26 mouse cellular contexts compared by ENCODE assay signal in genomic region chr15:10090384-10091092, GRCm38 (mm10).
DNase-seq lines count a peak whose midpoint lies in the region; ATAC-seq and TF ChIP-seq lines count a peak whose summit lies in the region.
"Had no signal": no experiment of that assay in that cellular context is flagged by ENCODE, and none has a peak within 500 bp of the region (broad histone marks: within the 10 kb centered on the region; RNA-seq: fewer than 3 reads in every experiment).

No protein-coding gene starts in this region.

- ATAC-seq in granulocyte monocyte progenitor cell, adult 5-6 weeks (replicated peaks; ENCODE audit: poor library complexity, severe bottlenecking), result peak; percentile 72
- ATAC-seq in megakaryocyte progenitor cell, adult 5-6 weeks (replicated peaks; ENCODE audit: poor library complexity), result peak; percentile 39; the same call in 1 of the 2 replicates
- ATAC-seq in midbrain, embryonic 11.5 days (ENCODE audit: low FRiP score), result no peak
- ATAC-seq: CD4-positive, CD25-positive, alpha-beta regulatory T cell, adult 4 months; forebrain, embryonic 14.5 days; hindbrain, embryonic 16.5 days; intestine, embryonic 15.5 days; Patski had no signal

- TF ChIP-seq POLR2A in MEL (IDR thresholded peaks at IDR 0.05; ENCODE audit: control insufficient read depth in 1 of 2, insufficient read depth in 1 of 2, low read depth in 1 of 2, low read length in 2 of 2, poor library complexity in 1 of 2), result no peak

- TF ChIP-seq RAD21 in MEL (IDR thresholded peaks at IDR 0.05; ENCODE audit: low read depth, low read length), result no peak

- no peak for TF ChIP-seq EP300 in MEL (IDR thresholded peaks at IDR 0.05; ENCODE audit: low read depth in 1 of 2, low read length in 2 of 2)

- H3K36me3 ChIP-seq in MEL (ENCODE audit: control insufficient read depth in 1 of 2, insufficient read depth in 2 of 2, low read length in 2 of 2), result no peaks in the 10 kb centered on the region
- no peaks in the 10 kb centered on the region for H3K36me3 ChIP-seq in midbrain, embryonic 11.5 days (ENCODE audit: control insufficient read depth, insufficient read depth, low read length)
- H3K36me3 ChIP-seq: embryonic facial prominence, embryonic 12.5 days; embryonic facial prominence, embryonic 15.5 days; heart, embryonic 12.5 days; heart, embryonic 15.5 days; hindbrain, embryonic 10.5 days; hindbrain, embryonic 13.5 days; intestine, embryonic 15.5 days had no signal

- no peak for DNase-seq in MEL (ENCODE audit: low read depth, low spot score)
- DNase-seq in heart, postnatal 25 days (ENCODE audit: low spot score), result no peak
- DNase-seq in midbrain, embryonic 11.5 days (ENCODE audit: low spot score, missing footprints), result no peak
- no peak for DNase-seq in urinary bladder, postnatal 14 days (ENCODE audit: low spot score)
- DNase-seq: adrenal gland, postnatal 10 days; adrenal gland, postnatal 36 days; cerebellum, adult 18-20 months; cerebellum, adult 9-10 months; cerebellum, postnatal 14 days; gastrocnemius, adult 2 months; gastrocnemius, postnatal 14 days; heart, adult 18-20 months; heart, postnatal 10 days had no signal

- intact Hi-C loops in heart, postnatal 25 days (cut with DNase I), result no loop called here

- no peaks in the 10 kb centered on the region for H3K27me3 ChIP-seq in MEL (ENCODE audit: control insufficient read depth in 1 of 2, insufficient read depth in 2 of 2, low read length in 2 of 2)
- H3K27me3 ChIP-seq in midbrain, embryonic 11.5 days (ENCODE audit: control insufficient read depth, insufficient read depth, low read length), result no peaks in the 10 kb centered on the region
- H3K27me3 ChIP-seq: embryonic facial prominence, embryonic 12.5 days; embryonic facial prominence, embryonic 15.5 days; heart, embryonic 12.5 days; heart, embryonic 15.5 days; hindbrain, embryonic 13.5 days; intestine, embryonic 15.5 days; Patski had no signal

- H3K79me2 ChIP-seq in MEL (ENCODE audit: control insufficient read depth, insufficient read depth, low read length, poor library complexity), result no peaks in the 10 kb centered on the region

- no peak overlapping the region for H3K4me2 ChIP-seq in midbrain, embryonic 11.5 days
- H3K4me2 ChIP-seq: embryonic facial prominence, embryonic 12.5 days; embryonic facial prominence, embryonic 15.5 days; heart, embryonic 12.5 days; heart, embryonic 15.5 days; hindbrain, embryonic 13.5 days; intestine, embryonic 15.5 days had no signal

- H3K27ac ChIP-seq in MEL (ENCODE audit: control insufficient read depth, low read depth, low read length), result no peak overlapping the region
- no peak overlapping the region for H3K27ac ChIP-seq in midbrain, embryonic 11.5 days (ENCODE audit: low read depth, low read length)
- H3K27ac ChIP-seq: embryonic facial prominence, embryonic 12.5 days; embryonic facial prominence, embryonic 15.5 days; gastrocnemius, adult 2 months; heart, embryonic 15.5 days; hindbrain, embryonic 10.5 days; hindbrain, embryonic 13.5 days; intestine, embryonic 15.5 days had no signal

- no peaks in the 10 kb centered on the region for H3K4me1 ChIP-seq in MEL (ENCODE audit: control insufficient read depth in 1 of 2, insufficient read depth in 2 of 2, low read length in 2 of 2)
- H3K4me1 ChIP-seq in midbrain, embryonic 11.5 days (ENCODE audit: control insufficient read depth, insufficient read depth, low read length), result no peaks in the 10 kb centered on the region
- H3K4me1 ChIP-seq: embryonic facial prominence, embryonic 12.5 days; embryonic facial prominence, embryonic 15.5 days; heart, embryonic 15.5 days; hindbrain, embryonic 10.5 days; hindbrain, embryonic 13.5 days; intestine, embryonic 15.5 days had no signal

- WGBS in midbrain, embryonic 11.5 days, result 89% methylated on average over 5 of the region's 5 CpGs

- TF ChIP-seq CTCF in MEL (IDR thresholded peaks at IDR 0.05 in 2 of 3, conservative IDR thresholded peaks at IDR 0.05 in 1 of 3; ENCODE audit: control insufficient read depth in 1 of 3, insufficient read depth in 1 of 3, low read depth in 2 of 3, low read length in 3 of 3, poor library complexity in 1 of 3, severe bottlenecking in 1 of 3), result no peak

- no peak overlapping the region for H3K9ac ChIP-seq in MEL (ENCODE audit: control insufficient read depth, low read depth, low read length, poor library complexity, severe bottlenecking)
- no peak overlapping the region for H3K9ac ChIP-seq in midbrain, embryonic 11.5 days (ENCODE audit: low read length)
- H3K9ac ChIP-seq: embryonic facial prominence, embryonic 12.5 days; embryonic facial prominence, embryonic 15.5 days; heart, embryonic 12.5 days; heart, embryonic 15.5 days; hindbrain, embryonic 13.5 days; intestine, embryonic 15.5 days had no signal

- no peaks in the 10 kb centered on the region for H3K9me3 ChIP-seq in MEL (replicated peaks; ENCODE audit: insufficient read depth, low read length)
- no peaks in the 10 kb centered on the region for H3K9me3 ChIP-seq in midbrain, embryonic 11.5 days (ENCODE audit: control insufficient read depth, low read length)
- H3K9me3 ChIP-seq: embryonic facial prominence, embryonic 12.5 days; embryonic facial prominence, embryonic 15.5 days; heart, embryonic 12.5 days; heart, embryonic 15.5 days; hindbrain, embryonic 10.5 days; hindbrain, embryonic 13.5 days; intestine, embryonic 15.5 days had no signal

- H3K4me3 ChIP-seq in MEL (ENCODE audit: control insufficient read depth in 1 of 2, insufficient read depth in 1 of 2, low read depth in 2 of 2, low read length in 2 of 2), result no peak overlapping the region
- no peak overlapping the region for H3K4me3 ChIP-seq in midbrain, embryonic 11.5 days (ENCODE audit: low read depth, low read length)
- H3K4me3 ChIP-seq: embryonic facial prominence, embryonic 12.5 days; embryonic facial prominence, embryonic 15.5 days; gastrocnemius, adult 2 months; heart, embryonic 12.5 days; heart, embryonic 15.5 days; hindbrain, embryonic 10.5 days; hindbrain, embryonic 13.5 days; intestine, embryonic 15.5 days had no signal

TF ChIP-seq in MEL, 35 proteins besides CTCF, POLR2A, EP300 and RAD21:
- TF ChIP-seq GATA1 (IDR thresholded peaks at IDR 0.05; ENCODE audit: low read depth, low read length), result no peak
- peak; percentile 53; the same call in 1 of the 2 replicates for TF ChIP-seq ZNF384 (IDR thresholded peaks at IDR 0.05; ENCODE audit: low read depth, low read length)
- TF ChIP-seq SIN3A (IDR thresholded peaks at IDR 0.05; ENCODE audit: low read length), result no peak
- TF ChIP-seq MAX (IDR thresholded peaks at IDR 0.05; ENCODE audit: low read length), result no peak
- TF ChIP-seq MAZ (IDR thresholded peaks at IDR 0.05; ENCODE audit: low read depth, low read length), result no peak
